Mouse (Mus musculus): ENCODE data around the gene Zfp60.

The Zfp60 gene

DNA sequence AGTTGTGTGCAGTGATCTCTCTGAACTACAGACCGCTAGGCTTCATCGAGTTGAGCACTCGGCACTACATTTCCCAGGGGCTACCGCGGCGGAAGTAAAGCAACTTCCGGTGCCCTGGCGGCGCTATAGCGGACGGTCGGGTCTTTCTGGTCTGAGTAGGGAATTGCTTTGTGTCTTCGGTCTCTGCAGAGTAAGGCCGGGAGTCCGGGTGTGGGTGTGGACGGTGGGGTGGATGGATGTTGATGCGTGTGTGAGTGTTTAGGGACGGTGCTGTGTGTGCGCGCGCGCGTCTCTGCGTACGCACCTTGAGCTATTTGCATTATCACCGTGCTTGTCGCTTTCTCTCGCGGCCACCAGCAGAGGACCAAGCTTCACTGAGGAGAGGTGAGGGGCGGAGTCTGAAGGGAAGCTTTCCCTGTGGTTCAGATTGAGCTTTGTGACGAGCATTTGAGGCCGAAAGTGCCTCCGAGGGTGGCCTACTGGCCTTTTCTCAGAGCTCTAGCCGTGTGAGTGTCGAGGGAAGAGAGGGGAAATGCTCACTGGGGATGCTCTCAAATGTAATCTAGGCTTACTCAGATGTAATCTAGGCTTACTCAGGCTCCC, at the start of gene Zfp60:
Zfp60 (plus strand) TSS at position 109 of the 603 bp plus-strand sequence.
- peak; percentile 85 for DNase-seq (ENCODE audit: low spot score)

DNA sequence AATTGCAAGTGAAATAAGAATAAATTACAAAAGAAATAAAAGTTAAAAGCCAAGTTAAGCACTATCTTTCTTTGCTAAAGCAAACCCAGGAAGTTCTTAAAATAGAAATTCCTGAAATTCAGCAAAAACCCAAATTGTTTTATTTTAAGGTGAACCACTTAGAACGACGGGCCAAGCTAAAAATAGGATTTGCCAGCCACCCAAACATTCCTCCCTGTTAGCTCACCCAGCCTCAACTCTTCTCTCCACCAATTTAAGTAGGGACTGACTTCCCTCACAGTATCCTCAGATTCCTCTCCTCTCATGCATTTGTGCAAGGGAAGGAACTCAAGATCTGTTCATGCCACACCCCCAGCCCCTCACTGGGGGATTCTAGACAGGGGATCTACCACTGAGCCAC, 48.0 kb upstream of the Zfp60 start:
- DNase-seq (ENCODE audit: low spot score), result no peak

DNA sequence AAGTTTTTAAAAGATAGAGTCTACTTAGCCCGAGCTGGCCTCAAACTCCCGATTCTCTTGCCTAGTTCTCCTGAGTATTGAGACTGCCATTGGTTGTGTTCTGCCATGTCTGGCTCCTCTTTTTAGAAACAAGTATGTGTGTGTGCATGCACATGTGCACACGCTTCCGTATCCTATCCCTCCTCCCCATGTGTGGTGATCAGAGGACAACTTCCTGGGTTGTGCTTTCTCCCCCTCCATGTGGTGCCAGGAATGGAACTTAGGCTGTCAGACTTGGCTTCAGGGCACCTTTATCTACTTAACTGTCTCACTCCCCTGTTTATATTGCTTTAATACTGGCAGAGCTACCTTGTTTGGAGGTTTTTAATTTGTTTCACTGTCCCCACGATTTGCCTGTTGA, 46.0 kb upstream of the Zfp60 start:
- no peak for DNase-seq (ENCODE audit: low spot score)

DNA sequence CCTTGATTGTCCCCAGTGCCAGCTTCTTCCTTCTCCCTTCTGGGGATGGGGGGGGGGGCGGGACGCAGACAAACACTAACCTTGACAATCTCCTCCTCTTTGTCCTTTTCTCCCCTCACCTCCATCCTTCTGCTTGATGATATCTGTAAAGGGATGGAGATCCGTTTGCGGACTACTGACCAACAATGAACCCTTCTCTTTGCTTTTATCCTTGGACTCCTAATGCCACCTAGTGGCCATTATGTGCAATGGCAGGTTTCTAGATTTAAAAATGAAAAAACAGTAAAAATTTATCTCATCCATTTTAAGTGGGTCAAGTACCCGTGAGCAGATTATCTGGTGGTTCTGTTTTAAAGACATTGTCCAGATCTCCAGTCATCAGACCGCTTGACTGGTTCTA, 45.5 kb upstream of the Zfp60 start:
- no peak for DNase-seq (ENCODE audit: low spot score)

DNA sequence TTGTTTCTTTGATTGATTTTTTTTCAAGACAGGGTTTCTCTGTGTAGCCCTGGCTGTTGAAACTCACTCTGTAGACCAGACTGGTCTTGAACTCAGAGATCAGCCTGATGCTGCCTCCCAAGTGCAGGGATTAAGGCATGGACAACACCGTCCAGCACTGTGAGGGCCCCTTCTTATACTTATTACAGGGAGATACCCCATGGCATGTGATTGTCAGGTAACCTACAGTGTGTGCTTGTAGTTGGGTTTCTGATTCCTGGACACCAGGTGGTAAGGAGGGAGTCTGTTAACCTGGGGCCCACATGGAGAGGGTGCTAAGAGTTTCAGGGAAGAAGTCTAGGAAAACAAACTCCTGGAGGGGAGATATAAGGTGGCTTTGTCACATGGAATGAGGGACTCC, 44.1 kb upstream of the Zfp60 start:
- no peak for DNase-seq (ENCODE audit: low spot score)

DNA sequence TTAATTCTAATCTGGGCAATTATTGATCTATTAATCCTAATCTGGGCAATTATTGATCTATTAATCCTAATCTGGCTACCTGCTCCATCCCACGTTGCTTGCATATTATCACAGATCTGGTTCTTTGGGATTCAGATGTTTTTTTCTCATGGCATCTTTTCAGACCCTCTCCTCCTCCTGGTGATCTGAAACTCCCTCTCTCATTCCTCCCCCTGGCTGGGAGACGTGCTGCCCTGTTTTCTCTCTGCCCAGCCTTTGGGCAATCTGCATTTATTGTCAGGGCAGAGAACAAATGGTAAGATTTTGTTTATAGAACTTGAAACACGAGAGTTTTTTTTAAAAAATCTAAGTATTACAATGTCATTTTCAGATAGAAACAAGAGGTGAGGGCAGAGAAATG, 43.4 kb upstream of the Zfp60 start:
- DNase-seq (ENCODE audit: low spot score), result no peak

DNA sequence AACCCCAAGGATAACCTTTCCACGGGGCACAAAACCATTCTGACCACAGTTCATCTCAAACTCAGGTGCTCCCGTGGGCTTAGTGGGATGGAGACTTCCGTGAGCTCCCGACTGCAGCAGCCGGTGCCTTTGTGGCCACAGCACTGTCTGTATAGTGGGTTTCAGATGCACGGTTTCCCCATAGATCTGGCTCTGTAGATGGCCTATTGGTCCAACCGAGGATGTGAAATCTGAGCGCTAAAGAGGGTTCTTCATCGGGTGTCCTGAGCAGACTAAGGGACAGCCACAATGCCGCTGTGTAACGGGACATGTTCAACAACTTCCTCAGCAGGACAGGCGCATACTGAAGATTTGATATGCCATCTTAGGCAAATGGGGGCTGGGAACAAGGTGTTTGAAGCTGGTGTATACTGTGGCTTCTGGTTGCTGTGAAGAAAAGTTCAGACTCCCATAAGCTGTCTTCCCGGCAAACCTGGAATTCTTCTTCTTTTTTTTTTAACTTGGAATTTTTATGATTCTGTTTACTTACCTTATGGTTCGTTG, 42.9 kb upstream of the Zfp60 start:
- no peak for DNase-seq (ENCODE audit: low spot score)

DNA sequence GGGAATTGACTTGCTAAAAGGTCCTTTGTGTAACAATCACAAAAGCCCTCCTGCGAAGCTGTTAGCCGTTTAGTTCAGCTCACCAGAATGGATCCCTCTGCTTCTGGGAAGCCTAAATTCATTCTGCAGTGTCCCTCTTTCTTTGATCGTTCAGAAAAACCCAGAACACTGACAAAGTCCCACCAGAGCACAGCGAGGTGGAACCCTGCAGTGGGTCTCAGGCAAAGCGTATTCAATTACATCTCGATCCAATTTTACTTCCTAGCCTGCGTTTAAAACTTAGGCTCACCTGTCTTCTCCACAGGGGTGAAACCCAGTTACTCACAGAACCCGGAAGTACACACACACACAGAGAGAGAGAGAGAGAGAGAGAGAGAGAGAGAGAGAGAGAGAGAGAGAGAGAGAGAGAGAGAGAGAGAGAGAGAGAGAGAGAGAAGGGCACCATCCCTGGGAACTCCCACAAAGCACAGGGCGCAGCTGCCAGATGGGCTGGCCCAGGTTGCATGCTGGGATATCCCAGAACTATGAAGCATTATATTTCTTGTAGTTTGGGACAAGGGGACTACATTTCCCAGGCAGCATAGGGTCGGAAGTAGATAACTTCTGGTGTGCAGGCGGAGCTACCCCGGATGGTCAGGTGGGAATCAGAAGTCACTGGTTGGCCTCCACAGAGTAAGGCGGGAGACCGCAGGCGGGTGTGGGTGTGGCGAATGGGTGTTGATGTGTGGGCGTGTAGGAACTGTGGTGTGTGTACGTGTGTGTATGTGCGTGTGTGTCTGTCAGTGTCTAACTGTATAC, 42.2 kb upstream of the Zfp60 start, which contains the start of gene Zfp607b:
Zfp607b (plus strand) TSS at position 526 of the 798 bp plus-strand sequence.
- DNase-seq (ENCODE audit: low spot score), result peak; percentile 91

DNA sequence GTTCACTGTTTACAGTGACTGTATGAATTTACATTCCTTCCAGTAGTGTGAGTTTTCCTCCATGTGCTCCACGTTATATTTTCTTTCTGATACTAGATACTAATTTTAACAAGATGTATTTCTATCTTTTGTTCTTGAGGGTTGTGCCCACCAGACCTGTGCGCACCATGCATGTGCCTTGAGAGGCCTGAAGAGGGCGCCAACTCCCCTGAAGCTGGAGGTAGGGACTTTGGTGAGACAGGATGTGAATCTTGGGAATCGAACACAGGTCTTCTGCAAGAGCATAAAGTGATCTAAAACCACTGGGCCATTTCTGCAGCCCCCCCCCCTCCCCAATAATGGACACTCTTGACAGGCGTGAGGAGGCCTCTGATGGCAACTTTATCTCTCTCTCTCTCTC, 40.1 kb upstream of the Zfp60 start:
- DNase-seq (ENCODE audit: low spot score), result peak; percentile 27

DNA sequence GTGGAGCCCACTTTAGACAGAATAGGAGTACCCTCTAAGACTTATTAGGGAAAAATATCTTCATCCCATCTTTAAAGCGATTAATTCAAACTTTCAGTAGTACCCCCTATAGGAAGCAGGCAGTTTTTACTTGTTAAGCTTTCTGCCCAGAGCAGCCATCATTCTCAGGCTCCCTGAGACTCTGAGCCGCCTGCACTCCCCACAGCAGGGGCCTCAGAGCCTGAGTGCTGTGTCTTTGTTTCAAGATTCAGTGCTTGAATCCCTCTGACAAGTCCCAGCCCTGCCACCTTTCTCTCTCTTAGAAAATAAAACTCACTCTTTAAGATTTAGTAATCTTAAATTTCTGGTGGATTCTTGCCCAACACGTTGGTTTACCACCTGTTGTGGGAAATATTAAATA, 34.5 kb upstream of the Zfp60 start:
- no peak for DNase-seq (ENCODE audit: low spot score)

DNA sequence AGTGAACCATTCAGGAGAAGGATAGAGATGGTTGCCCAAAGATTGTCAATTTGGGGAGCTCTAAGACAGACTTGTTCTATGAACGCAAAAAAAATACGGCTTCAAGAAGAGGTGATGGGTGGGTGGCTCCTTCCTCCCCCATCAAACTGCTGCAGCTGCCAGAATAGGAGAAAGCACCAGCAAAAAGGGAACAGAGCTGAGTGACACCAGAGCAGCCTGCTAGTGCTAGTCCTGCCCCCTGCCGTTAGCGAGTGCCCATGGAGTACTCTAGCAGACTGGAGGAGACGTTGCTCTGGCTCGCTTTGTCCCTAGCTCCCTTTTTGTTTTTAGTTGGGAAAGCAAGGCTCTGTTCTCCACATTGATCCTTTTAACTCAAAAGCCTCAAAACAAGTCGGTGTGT, 20.8 kb upstream of the Zfp60 start:
- no peak for DNase-seq (ENCODE audit: low spot score)

DNA sequence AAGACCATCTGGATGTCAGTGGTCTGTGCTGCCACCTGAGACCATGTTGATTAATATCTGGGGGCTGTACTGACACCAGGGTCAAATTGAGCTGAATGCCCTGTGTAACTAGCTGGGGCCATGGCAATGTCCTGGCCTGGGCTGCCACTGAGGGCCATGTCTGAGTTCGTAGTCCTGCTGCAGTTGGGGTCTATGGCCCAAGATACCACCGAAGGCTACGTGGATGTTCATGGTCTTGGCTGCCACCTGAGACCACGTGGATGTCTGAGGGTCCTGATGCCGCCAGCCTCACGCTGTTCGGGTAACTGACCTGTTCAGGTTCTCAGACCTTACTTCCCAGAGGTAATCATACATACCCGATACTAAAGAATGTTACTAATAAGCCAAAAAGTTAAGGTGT, 9.2 kb upstream of the Zfp60 start:
- no peak for DNase-seq (ENCODE audit: low spot score)

DNA sequence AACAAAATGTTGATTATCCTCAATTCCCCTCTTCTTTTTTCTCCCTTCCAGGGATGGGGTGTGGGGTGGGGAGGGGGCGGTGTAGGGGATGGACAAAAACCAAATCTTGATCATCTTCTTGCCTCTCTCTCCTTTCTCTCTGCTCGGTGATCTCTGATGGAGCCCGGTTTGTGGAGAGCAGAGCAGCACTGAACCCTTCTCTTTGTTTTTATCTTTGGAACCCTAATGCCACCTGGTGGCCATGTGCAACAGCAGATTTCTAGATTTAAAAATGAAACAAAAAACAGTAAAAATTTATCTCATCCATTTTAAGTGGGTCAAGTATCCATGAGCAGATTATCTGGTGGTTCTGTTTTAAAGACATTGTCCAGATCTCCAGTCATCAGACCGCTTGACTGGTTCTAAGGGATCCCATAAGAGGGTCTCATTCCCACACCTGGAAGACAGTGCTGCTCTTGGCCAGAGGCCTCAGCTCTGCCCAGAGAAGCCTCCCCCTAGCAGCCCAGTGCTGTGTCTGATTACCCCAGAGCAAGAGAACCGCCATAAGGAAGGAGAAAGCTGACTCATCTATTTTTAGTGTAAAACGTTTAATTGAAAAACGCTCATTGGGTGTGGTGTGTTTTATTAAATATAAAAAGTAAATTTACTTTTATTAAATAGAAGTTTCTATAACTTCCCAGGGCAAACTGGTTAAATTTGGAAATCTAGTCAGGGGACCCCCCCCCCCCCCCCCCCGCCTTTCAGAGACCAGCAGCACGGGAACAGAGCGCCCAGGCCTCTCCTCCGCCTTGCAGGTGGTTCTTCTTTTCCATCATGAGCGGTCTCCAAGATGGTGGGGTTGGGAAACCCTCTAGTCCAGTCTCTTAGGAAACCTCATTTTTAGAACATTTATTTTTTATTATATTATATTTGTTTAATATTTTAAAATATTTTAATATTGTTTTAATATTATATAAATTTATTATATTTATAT, 5.3 kb upstream of the Zfp60 start:
- peak; percentile 23 for DNase-seq (ENCODE audit: low spot score)

DNA sequence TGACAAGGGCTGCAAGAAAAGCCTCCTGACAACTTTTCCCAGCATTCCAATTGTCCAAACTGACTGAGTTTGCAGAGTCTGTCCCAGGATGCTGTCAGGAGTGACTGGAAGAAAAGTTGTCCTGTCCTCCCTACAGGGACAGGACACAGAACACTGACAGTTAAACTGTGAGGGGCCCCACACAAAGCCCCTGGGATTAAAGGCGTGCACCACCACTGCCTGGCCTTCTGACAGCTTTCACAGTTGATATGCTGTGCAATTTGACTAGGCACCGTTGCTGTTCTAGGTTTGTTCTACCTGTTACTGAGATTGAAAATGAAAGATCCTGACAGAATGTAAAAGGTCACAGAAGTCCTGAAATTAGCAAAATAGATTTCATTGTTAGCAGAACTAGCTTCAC, 3.7 kb upstream of the Zfp60 start:
- no peak for DNase-seq (ENCODE audit: low spot score)

DNA sequence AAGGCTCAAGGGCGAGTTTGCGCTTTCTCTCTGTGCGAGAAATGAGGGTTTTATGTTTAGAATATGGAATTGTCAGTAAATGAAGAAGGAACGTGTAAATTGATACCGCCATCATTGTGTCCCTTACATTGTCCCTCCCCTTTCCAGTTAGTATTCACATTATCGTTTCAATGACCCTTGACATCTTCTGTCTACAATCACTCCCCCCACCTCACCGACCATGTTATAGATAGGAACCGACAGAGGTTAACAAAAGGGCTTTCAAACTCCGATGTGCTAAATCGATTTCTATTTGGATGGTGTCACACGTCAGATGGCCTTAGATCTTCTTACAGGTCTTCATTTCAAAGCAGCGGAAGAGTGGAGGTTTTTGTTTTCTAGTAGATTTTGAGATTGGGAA, 757 bp downstream of the Zfp60 start:
- no peak for DNase-seq (ENCODE audit: low spot score)

DNA sequence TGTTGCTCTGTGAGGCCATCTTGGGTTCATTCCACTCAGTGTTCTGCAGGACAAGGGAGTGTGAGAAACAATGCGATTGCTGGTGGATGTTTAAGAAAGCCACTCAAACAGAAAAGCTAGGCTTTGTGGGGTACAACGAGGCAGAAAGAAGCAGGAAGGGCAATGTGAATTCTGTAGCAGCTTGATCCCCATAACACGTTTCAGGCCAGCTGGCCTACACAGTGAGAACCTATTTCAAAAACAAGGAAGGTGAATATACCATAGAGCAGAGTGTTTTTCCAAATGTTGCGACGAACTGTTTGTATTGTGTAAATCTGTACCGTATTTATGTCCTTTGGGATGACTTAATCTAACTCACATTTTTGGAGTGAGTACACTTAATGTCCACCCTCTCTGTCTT, 1.3 kb downstream of the Zfp60 start:
- no peak for DNase-seq (ENCODE audit: low spot score)

DNA sequence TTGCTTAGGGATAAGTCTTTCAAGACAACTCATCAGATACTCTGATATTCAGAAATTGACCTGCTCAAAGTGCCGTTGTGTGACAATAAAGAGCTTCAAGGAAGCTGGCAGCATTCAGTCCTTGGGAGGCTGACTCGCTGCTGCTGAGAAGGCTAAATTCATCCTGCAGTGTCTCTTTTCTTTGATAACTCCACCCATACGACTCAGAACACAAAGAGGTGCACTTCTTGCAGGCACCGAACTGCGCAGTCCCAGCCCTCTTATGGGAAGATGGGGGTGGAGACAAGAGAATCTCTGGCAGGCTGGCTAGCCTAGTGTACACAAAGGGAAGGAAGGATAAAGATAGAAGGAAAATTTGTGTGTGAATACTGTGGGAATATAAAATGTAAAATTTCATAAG, 4.3 kb downstream of the Zfp60 start:
- no peak for DNase-seq (ENCODE audit: low spot score)

DNA sequence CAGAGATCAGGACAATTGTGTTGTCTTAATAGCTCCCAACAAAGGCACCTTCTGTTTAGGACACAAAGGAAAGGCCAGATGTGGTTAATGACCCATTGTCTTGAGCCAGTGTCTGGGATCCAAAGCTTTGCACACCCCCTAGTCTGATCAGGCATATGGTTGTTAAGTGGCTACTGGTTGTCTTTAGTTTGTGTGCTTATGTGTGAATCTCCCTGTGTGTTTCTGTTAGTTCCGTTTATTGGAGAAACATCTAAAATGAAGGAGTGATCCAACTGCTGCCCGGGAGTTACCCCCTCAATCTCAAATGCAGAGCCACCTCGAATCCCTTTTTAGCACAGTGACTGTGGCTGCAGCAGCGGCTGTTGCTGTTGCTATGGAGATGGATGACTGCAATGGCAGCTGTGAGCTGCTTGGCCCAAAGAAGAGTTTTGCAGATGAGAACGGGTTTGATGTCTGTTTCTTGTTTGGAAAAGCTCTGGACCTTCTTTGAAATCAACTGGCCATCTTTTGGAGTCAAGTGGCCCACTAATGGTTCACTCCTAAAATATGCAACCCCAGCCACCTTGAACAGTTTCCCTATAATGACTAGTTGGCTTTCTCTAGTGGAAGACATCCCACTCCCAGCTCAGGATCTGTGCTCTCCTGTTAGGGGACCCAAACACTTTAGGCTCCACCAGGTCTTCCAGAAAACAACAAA, 25.3 kb downstream of the Zfp60 start:
- DNase-seq (ENCODE audit: low spot score), result no peak

DNA sequence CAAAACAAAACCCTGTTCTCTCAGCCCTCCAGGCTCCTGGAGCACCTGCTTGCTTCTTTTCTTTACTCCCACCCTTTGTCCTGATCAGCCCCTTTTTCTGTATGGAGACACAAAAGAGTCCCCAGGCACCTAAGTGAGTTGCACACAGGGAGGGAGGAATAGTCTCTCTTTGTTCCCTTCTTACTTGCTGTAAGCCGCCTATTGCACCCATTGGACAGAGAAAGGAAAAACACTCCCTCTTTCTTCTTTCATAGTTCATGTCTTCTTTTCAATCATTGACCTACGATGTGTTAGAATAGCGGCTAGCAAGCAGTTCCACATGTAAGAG, 25.8 kb downstream of the Zfp60 start:
- DNase-seq (ENCODE audit: low spot score), result no peak

DNA sequence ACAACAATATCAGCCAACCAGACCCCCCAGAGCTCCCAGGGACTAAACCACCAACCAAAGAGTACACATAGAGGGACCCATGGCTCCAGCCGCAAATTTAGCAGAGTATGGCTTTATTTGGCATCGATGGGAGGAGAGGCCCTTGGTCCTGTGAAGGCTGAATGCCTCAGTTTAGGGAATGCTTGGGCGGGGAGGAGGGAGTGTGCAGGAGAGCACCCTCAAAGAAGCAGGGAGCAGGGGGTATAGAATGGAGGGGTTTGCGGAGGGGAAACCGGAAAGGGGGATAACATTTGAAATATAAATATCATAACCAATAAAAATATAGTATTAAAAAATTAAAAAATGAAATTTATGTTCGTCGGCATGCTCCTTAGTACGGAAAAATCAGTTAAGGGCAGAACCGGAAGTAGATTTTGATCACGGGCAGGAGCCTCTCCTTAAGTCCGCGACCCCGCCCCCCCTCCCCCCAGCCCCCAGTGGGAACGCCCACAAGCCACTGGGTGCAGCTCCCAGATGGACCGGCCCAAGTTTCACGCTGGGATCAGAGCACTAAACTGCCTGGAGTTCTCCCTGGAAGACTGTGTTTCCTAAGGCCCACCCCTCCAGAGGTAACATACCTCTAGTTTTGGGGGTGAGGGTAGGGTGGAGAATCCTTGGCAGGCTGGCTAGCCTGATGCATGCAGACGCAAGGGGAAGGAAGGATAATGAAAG, 34.1 kb downstream of the Zfp60 start:
- DNase-seq (ENCODE audit: low spot score), result no peak

DNA sequence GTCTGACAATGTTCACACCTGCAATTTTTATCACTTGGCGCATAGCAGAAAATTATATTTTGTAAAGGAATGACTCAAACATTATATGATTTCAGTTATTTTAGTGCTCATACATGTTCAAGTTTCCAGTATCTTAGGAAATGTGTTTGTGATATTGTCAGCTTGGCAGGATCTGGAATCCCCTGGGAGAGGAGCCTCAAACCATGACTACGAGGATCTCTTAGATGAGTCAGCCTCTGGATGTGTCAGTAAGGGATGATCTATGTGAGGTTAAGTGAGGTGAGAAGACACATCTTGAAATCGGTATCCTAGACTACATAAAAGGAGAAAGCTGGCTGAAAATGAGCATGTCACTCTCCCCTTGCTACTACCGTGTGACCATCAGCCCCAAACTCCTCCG, 58.1 kb downstream of the Zfp60 start:
- DNase-seq (ENCODE audit: low spot score), result no peak
